Mouse (Mus musculus) hindbrain, embryonic 10.5 days (tissue): ENCODE data around the gene Gla. TPM values are rescaled to one million over a fixed set of nuclear protein-coding genes. Genes with fewer than 3 reads are reported as not detected.

Experiments used
- DNase-seq: peaks from one replicate; pipeline ENCODE4 v3.0.0-alpha.2; 2017; ENCODE audit warnings: low spot score
- H3K27ac ChIP-seq: fragments of 300-500 bp; sonication (generic); 2 replicates; pipeline ENCODE4 v1.5.1; 2016; ENCODE audit warnings: mild to moderate bottlenecking, moderate library complexity
- H3K27me3 ChIP-seq: fragments of 300-500 bp; sonication (generic); 2 replicates; pipeline ENCODE4 v1.6.1; 2016; ENCODE audit warnings: mild to moderate bottlenecking; ENCODE audit not compliant: poor library complexity, insufficient read depth, severe bottlenecking
- H3K36me3 ChIP-seq: fragments of 300-500 bp; sonication (generic); 2 replicates; pipeline ENCODE4 v1.6.1; 2016; ENCODE audit warnings: mild to moderate bottlenecking, moderate library complexity
- H3K4me1 ChIP-seq: fragments of 300-500 bp; sonication (generic); replicated peaks from 2 replicates; pipeline ENCODE4 v1.6.1; 2016; ENCODE audit warnings: mild to moderate bottlenecking
- H3K4me3 ChIP-seq: fragments of 300-500 bp; sonication (generic); 2 replicates; pipeline ENCODE4 v1.5.1; 2016; ENCODE audit warnings: mild to moderate bottlenecking, moderate library complexity
- H3K9me3 ChIP-seq: fragments of 300-500 bp; sonication (generic); 2 replicates; pipeline ENCODE4 v1.6.1; 2016; ENCODE audit warnings: mild to moderate bottlenecking, moderate library complexity
- WGBS: fragments of 180-500 bp; shearing (Covaris S2); methylation state at CpG from one replicate; pipeline ENCODE4 v1.1.7; 2016; 5-methylcytosine and 5-hydroxymethylcytosine counted together
- polyA plus RNA-seq: library from polyadenylated mRNA; unstranded; fragments of >200 nt; fragmentation: Nextera tagmentation; extraction: Ambion mirVana; gene quantifications from 2 replicates; pipeline ENCODE4 v1.2.1, GENCODE M21; 2016

The Gla gene
- polyA plus RNA-seq, 1 experiment from 2014 or later = 4.9 TPM

- peaks cover 32% of the 10 kb centered on the region for H3K36me3 ChIP-seq
- 18% methylated on average over 45 of the region's 45 CpGs for WGBS
- H3K4me1 ChIP-seq = 0 out of 2 replicates have a peak, but pooled peaks cover 8% of the 10 kb centered on the region
- H3K9me3 ChIP-seq = no peaks in the 10 kb centered on the region
- H3K27me3 ChIP-seq = no peaks in the 10 kb centered on the region
- H3K27ac ChIP-seq = peak within 1 kb of the TSS; percentile 89
- peak within 1 kb of the TSS; percentile 62 for H3K4me3 ChIP-seq
- peak; percentile 88 for DNase-seq
Observed at GRCm38 (mm10) chrX:134585103-134586002, 15.6 kb downstream of the Gla start, which contains the start of gene Rpl36a. Rpl36a (plus strand) TSS chrX:134585654.

- DNase-seq = no peak
- H3K4me3 ChIP-seq = no peak within 1 kb of the TSS
- no peak within 1 kb of the TSS for H3K27ac ChIP-seq
- 82% methylated on average over 11 of the region's 11 CpGs for WGBS
- H3K4me1 ChIP-seq = 0 out of 2 replicates have a peak, but pooled peaks cover 8% of the 10 kb centered on the region
- H3K36me3 ChIP-seq = peaks cover 11% of the 10 kb centered on the region; the same call in 1 of the 2 replicates
- no peaks in the 10 kb centered on the region for H3K27me3 ChIP-seq
- H3K9me3 ChIP-seq = no peaks in the 10 kb centered on the region
Observed at GRCm38 (mm10) chrX:134582888-134583669, 17.8 kb downstream of the Gla start, which contains the start of gene Btk. Btk (minus strand) TSS chrX:134583570.

- Histone ChIP-seq H3K36me3 (0 out of 2 replicates have a peak, but pooled peaks cover 3% of the 10 kb centered on the region), H3K27me3 (no peaks in the 10 kb centered on the region), H3K27ac (no peak overlapping the region), H3K9me3 (no peaks in the 10 kb centered on the region), H3K4me3 (no peak overlapping the region), H3K4me1 (0 out of 2 replicates have a peak, but pooled peaks cover 8% of the 10 kb centered on the region)
- DNase-seq = no peak
- WGBS = 86% methylated on average over 11 of the region's 11 CpGs
Observed at GRCm38 (mm10) chrX:134582270-134582669, 18.7 kb downstream of the Gla start.

GRCm38 (mm10) chrX:134580528-134581305, 20.2 kb downstream of the Gla start:
- H3K36me3 ChIP-seq = no peaks in the 10 kb centered on the region
- WGBS = 88% methylated on average over 14 of the region's 14 CpGs
- H3K4me3 ChIP-seq = no peak overlapping the region
- no peak overlapping the region for H3K27ac ChIP-seq
- 0 out of 2 replicates have a peak, but pooled peaks cover 3% of the 10 kb centered on the region for H3K4me1 ChIP-seq
- no peak for DNase-seq
- H3K27me3 ChIP-seq = no peaks in the 10 kb centered on the region
- no peaks in the 10 kb centered on the region for H3K9me3 ChIP-seq

- Histone ChIP-seq H3K9me3 (no peaks in the 10 kb centered on the region), H3K27me3 (no peaks in the 10 kb centered on the region), H3K4me3 (no peak overlapping the region), H3K4me1 (no peaks in the 10 kb centered on the region), H3K36me3 (no peaks in the 10 kb centered on the region), H3K27ac (no peak overlapping the region)
- WGBS = 88% methylated on average over 4 of the region's 4 CpGs
- DNase-seq = no peak
Observed at GRCm38 (mm10) chrX:134577896-134578295, 23.0 kb downstream of the Gla start.

GRCm38 (mm10) chrX:134566536-134567222, 34.2 kb downstream of the Gla start:
- no peak for DNase-seq
- no peaks in the 10 kb centered on the region for H3K36me3 ChIP-seq
- H3K27ac ChIP-seq = no peak overlapping the region
- no peak overlapping the region for H3K4me3 ChIP-seq
- WGBS = 85% methylated on average over 8 of the region's 8 CpGs
- H3K4me1 ChIP-seq = no peaks in the 10 kb centered on the region
- peaks cover 7% of the 10 kb centered on the region; the same call in 1 of the 2 replicates for H3K27me3 ChIP-seq
- H3K9me3 ChIP-seq = no peaks in the 10 kb centered on the region

GRCm38 (mm10) chrX:134564326-134564725, 36.6 kb downstream of the Gla start:
- no peaks in the 10 kb centered on the region for H3K4me1 ChIP-seq
- H3K36me3 ChIP-seq = no peaks in the 10 kb centered on the region
- H3K9me3 ChIP-seq = no peaks in the 10 kb centered on the region
- WGBS = 87% methylated on average over 4 of the region's 4 CpGs
- H3K27ac ChIP-seq = no peak overlapping the region
- H3K4me3 ChIP-seq = no peak overlapping the region
- no peak for DNase-seq
- peaks cover 7% of the 10 kb centered on the region; the same call in 1 of the 2 replicates for H3K27me3 ChIP-seq

- 79% methylated on average over 6 of the region's 6 CpGs for WGBS
- no peaks in the 10 kb centered on the region for H3K36me3 ChIP-seq
- no peak for DNase-seq
- no peaks in the 10 kb centered on the region for H3K9me3 ChIP-seq
- H3K27me3 ChIP-seq = no peaks in the 10 kb centered on the region
- H3K4me3 ChIP-seq = no peak overlapping the region
- no peaks in the 10 kb centered on the region for H3K4me1 ChIP-seq
- no peak overlapping the region for H3K27ac ChIP-seq
Observed at GRCm38 (mm10) chrX:134554425-134554824, 46.5 kb downstream of the Gla start.

- H3K27ac ChIP-seq = no peak overlapping the region
- no peak overlapping the region for H3K4me3 ChIP-seq
- 88% methylated on average over 4 of the region's 4 CpGs for WGBS
- H3K4me1 ChIP-seq = no peaks in the 10 kb centered on the region
- H3K9me3 ChIP-seq = no peaks in the 10 kb centered on the region
- DNase-seq = no peak
- no peaks in the 10 kb centered on the region for H3K27me3 ChIP-seq
- no peaks in the 10 kb centered on the region for H3K36me3 ChIP-seq
Observed at GRCm38 (mm10) chrX:134553326-134553725, 47.6 kb downstream of the Gla start.

GRCm38 (mm10) chrX:134550903-134551302, 50.0 kb downstream of the Gla start:
- DNase-seq = peak; percentile 5
- H3K4me3 ChIP-seq = no peak overlapping the region

GRCm38 (mm10) chrX:134547330-134547729, 53.6 kb downstream of the Gla start:
- H3K27ac ChIP-seq = no peak overlapping the region
- H3K4me1 ChIP-seq = no peaks in the 10 kb centered on the region
- WGBS = 90% methylated on average over 4 of the region's 4 CpGs
- H3K9me3 ChIP-seq = no peaks in the 10 kb centered on the region
- no peak overlapping the region for H3K4me3 ChIP-seq
- H3K36me3 ChIP-seq = no peaks in the 10 kb centered on the region
- no peaks in the 10 kb centered on the region for H3K27me3 ChIP-seq
- DNase-seq = no peak

More at GRCm38 (mm10) chrX:134550903-134551302, 50.0 kb downstream of the Gla start:
- Histone ChIP-seq H3K4me1 (no peaks in the 10 kb centered on the region), H3K36me3 (no peaks in the 10 kb centered on the region), H3K27ac (no peak overlapping the region), H3K27me3 (no peaks in the 10 kb centered on the region), H3K9me3 (no peaks in the 10 kb centered on the region)
- 24% methylated on average over 5 of the region's 5 CpGs for WGBS

- Histone ChIP-seq H3K9me3 (no peaks in the 10 kb centered on the region), H3K4me3 (peak overlapping the region; percentile 62), H3K4me1 (no peaks in the 10 kb centered on the region), H3K36me3 (peaks cover under 1% of the 10 kb centered on the region; the same call in 1 of the 2 replicates), H3K27me3 (no peaks in the 10 kb centered on the region), H3K27ac (peak overlapping the region; percentile 92)
- DNase-seq = no peak
- WGBS = 19% methylated on average over 6 of the region's 6 CpGs
Observed at GRCm38 (mm10) chrX:134541955-134542308, 59.0 kb downstream of the Gla start.
